Mouse (Mus musculus) liver, embryonic 14.5 days (tissue): ENCODE measurements around the gene Terb2. TPM values are rescaled to one million over a fixed set of nuclear protein-coding genes. Genes with fewer than 3 reads are reported as not detected.
"Not testable (repeated sequence)": the region's sequence is repeated elsewhere in the genome, so short reads cannot be mapped to it uniquely, and the experiment has no call there.

ENCODE experiments used
- ATAC-seq: fragments of 200-750 bp; cut with Nextera tagmentation; 2 replicates; pipeline ENCODE4 v1.8.0; 2017; ENCODE audit warnings: moderate number of reproducible peaks, mild to moderate bottlenecking, moderate library complexity; ENCODE audit not compliant: insufficient read depth
- DNase-seq, 3 experiments: peaks; one replicate each; pipeline ENCODE4 v3.0.0-alpha.2; 2012 to 2013; ENCODE audit warnings: low read depth in 3 of 3, low spot score in 3 of 3
- H3K27ac ChIP-seq: fragments of 300-500 bp; sonication (generic); 2 replicates; pipeline ENCODE4 v1.5.1; 2014; ENCODE audit warnings: moderate library complexity, mild to moderate bottlenecking, control low read depth, inconsistent platforms
- H3K27me3 ChIP-seq: fragments of 300-500 bp; sonication (generic); 2 replicates; pipeline ENCODE4 v1.6.1; 2014; ENCODE audit warnings: mild to moderate bottlenecking, low read length, moderate library complexity; ENCODE audit not compliant: control insufficient read depth, insufficient read depth
- H3K36me3 ChIP-seq: fragments of 300-500 bp; sonication (generic); replicated peaks from 2 replicates; pipeline ENCODE4 v1.6.1; 2014; ENCODE audit warnings: low read depth; ENCODE audit not compliant: control insufficient read depth, insufficient read depth
- H3K4me1 ChIP-seq, 2 experiments: fragments of 200-500 bp in 1 of 2; fragments of 300-500 bp in 1 of 2; sonication (generic) in 1 of 2; replicated peaks; 2 replicates each; pipeline ENCODE4 v1.6.1; 2012 to 2014; ENCODE audit warnings: antibody characterized with exemption in 1 of 2, inconsistent platforms in 1 of 2, low read length in 1 of 2; ENCODE audit not compliant: control insufficient read depth in 2 of 2, insufficient read depth in 2 of 2
- H3K4me2 ChIP-seq: fragments of 300-500 bp; sonication (generic); 2 replicates; pipeline ENCODE4 v1.6.1; 2014; ENCODE audit warnings: low read depth, mild to moderate bottlenecking, control low read depth, moderate library complexity
- H3K4me3 ChIP-seq, 2 experiments: fragments of 200-500 bp in 1 of 2; fragments of 300-500 bp in 1 of 2; sonication (generic) in 1 of 2; 2 replicates each; pipeline ENCODE4 v1.5.1; 2012 to 2014; ENCODE audit warnings: low read depth in 2 of 2, low read length in 2 of 2, mild to moderate bottlenecking in 2 of 2, control low read depth in 1 of 2, inconsistent platforms in 1 of 2, moderate library complexity in 1 of 2; ENCODE audit not compliant: insufficient read depth in 1 of 2
- H3K9ac ChIP-seq: fragments of 300-500 bp; sonication (generic); replicated peaks from 2 replicates; pipeline ENCODE4 v1.6.1; 2014; ENCODE audit warnings: mild to moderate bottlenecking, control low read depth, moderate library complexity
- H3K9me3 ChIP-seq: fragments of 300-500 bp; sonication (generic); 2 replicates; pipeline ENCODE4 v1.6.1; 2016; ENCODE audit warnings: low read length, mixed read lengths; ENCODE audit not compliant: control insufficient read depth
- CTCF ChIP-seq: IDR thresholded peaks from 2 replicates; pipeline ENCODE4 v1.5.1; 2016; ENCODE audit warnings: antibody characterized with exemption, low read depth, control low read depth
- EP300 ChIP-seq: IDR thresholded peaks from 2 replicates; pipeline ENCODE4 v1.6.1; 2016; ENCODE audit warnings: antibody characterized with exemption, low read depth
- WGBS: fragments of 180-500 bp; shearing (Covaris S2); extraction: QIAGEN DNeasy Blood & Tissue Kit; methylation state at CpG from one replicate; pipeline ENCODE4 v1.1.7; 2014; ENCODE audit not compliant: insufficient replicate concordance; 5-methylcytosine and 5-hydroxymethylcytosine counted together
- polyA plus RNA-seq, 2 experiments: library from polyadenylated mRNA; depleted of rRNA in 1 of 2; stranded (reverse) in 1 of 2; unstranded in 1 of 2; fragments of >200 nt; fragmentation: Nextera tagmentation in 1 of 2; extraction: Ambion mirVana in 1 of 2; gene quantifications; 2 replicates each; pipeline versions ENCODE4 v1.2.1 to v1.2.3; 2012 to 2014

Gene Terb2
- polyA plus RNA-seq, 2 experiments, result not detected

DNA sequence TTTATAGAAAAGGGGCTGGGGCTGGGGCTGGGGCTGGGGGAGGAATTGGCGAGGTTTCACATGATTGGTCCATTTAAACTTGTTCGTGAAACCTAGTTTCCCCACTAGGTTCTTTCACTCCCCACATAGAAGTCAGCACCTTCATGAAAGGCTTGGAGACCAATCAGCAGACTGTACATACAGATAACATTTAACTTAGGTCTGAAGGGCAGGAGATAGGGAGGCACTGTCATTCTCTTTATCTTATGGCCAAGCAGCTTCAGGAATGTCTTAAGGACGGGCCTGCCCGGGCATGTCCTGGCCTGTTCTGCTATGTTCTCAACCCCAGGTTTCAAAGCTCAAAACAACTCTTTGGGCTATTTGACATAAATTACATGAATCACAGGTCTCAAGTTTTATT is 31.0 kb downstream of the Terb2 start:
- not testable (repeated sequence) for H3K36me3 ChIP-seq, H3K27me3 ChIP-seq, H3K9me3 ChIP-seq, H3K9ac ChIP-seq, H3K4me2 ChIP-seq, DNase-seq, H3K4me3 ChIP-seq, H3K27ac ChIP-seq
- peaks cover 20 to 22% of the 10 kb centered on the region in 2 experiments for H3K4me1 ChIP-seq
- ATAC-seq, result peak; percentile 89
- TF ChIP-seq EP300, result peak; percentile 86
- 29% methylated on average over 4 of the region's 4 CpGs for WGBS

- no peak overlapping the region for H3K4me3 ChIP-seq
- H3K9me3 ChIP-seq, result no peaks in the 10 kb centered on the region
- no peaks in the 10 kb centered on the region for H3K27me3 ChIP-seq
- no peak overlapping the region for H3K9ac ChIP-seq
- WGBS, result 48% methylated on average over 2 of the region's 2 CpGs
- H3K36me3 ChIP-seq, result no peaks in the 10 kb centered on the region
- no peak overlapping the region for H3K27ac ChIP-seq
- H3K4me1 ChIP-seq, result peaks cover 28% of the 10 kb centered on the region in 2 experiments
- TF ChIP-seq CTCF (no peak), EP300 (no peak)
- ATAC-seq (no peak), DNase-seq (no peak)
- H3K4me2 ChIP-seq, result no peak overlapping the region
These were observed 32.2 kb downstream of the Terb2 start for GRCm38 (mm10) chr2:122218234-122218633.

- H3K4me3 ChIP-seq, result no peak overlapping the region
- H3K4me2 ChIP-seq, result no peak overlapping the region
- WGBS, result 12% methylated on average over 4 of the region's 4 CpGs
- DNase-seq, result no peak
- H3K4me1 ChIP-seq, result peaks cover 31 to 35% of the 10 kb centered on the region in 2 experiments
- no peaks in the 10 kb centered on the region for H3K9me3 ChIP-seq
- ATAC-seq, result no peak
- H3K27me3 ChIP-seq, result no peaks in the 10 kb centered on the region
- TF ChIP-seq EP300, result no peak
- TF ChIP-seq CTCF, result no peak
- H3K36me3 ChIP-seq, result no peaks in the 10 kb centered on the region
- no peak overlapping the region for H3K27ac ChIP-seq
- no peak overlapping the region for H3K9ac ChIP-seq
These were observed 35.3 kb downstream of the Terb2 start for GRCm38 (mm10) chr2:122221378-122221777.

DNA sequence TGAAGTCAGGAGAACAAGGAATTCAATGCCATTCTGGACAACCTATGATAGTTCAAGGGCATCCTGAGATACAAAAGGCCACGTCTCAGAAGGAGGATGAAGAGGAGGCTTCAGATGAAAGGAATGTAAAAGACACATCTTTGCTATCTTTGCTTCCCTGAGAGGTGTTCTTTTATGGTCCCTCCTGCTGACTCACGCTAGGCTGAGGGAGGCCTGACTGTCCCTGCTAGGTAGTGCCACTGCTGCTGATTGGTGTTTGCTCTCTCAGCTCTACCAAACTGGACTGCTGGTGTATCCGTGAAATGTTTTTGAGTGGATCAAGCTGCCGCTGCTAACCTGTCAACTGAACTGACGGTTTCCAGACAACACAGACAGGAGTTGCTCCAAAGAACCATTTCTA is 35.7 kb downstream of the Terb2 start:
- Histone ChIP-seq H3K4me3 (no peak overlapping the region), H3K36me3 (no peaks in the 10 kb centered on the region), H3K27ac (no peak overlapping the region), H3K9me3 (no peaks in the 10 kb centered on the region), H3K27me3 (no peaks in the 10 kb centered on the region), H3K4me1 (peaks cover 28 to 32% of the 10 kb centered on the region in 2 experiments), H3K9ac (no peak overlapping the region), H3K4me2 (no peak overlapping the region)
- 42% methylated on average over 5 of the region's 5 CpGs for WGBS
- no peak for TF ChIP-seq CTCF
- ATAC-seq, result peak; percentile 48; the same call in 1 of the 2 replicates
- no peak for DNase-seq

- no peak overlapping the region for H3K4me3 ChIP-seq
- H3K27ac ChIP-seq, result no peak overlapping the region
- no peak overlapping the region for H3K9ac ChIP-seq
- peaks cover 28 to 32% of the 10 kb centered on the region in 2 experiments for H3K4me1 ChIP-seq
- no peak overlapping the region for H3K4me2 ChIP-seq
- no peaks in the 10 kb centered on the region for H3K9me3 ChIP-seq
- no peaks in the 10 kb centered on the region for H3K27me3 ChIP-seq
- ATAC-seq (no peak), DNase-seq (no peak)
- no peaks in the 10 kb centered on the region for H3K36me3 ChIP-seq
- WGBS, result 46% methylated on average over 5 of the region's 5 CpGs
- no peak for TF ChIP-seq CTCF
- TF ChIP-seq EP300, result no peak
These were observed 36.2 kb downstream of the Terb2 start for GRCm38 (mm10) chr2:122222272-122222671.

- Histone ChIP-seq H3K27ac (no peak overlapping the region), H3K4me1 (peaks cover 21 to 36% of the 10 kb centered on the region in 2 experiments), H3K27me3 (no peaks in the 10 kb centered on the region), H3K4me2 (no peak overlapping the region), H3K36me3 (no peaks in the 10 kb centered on the region), H3K4me3 (no peak overlapping the region), H3K9me3 (no peaks in the 10 kb centered on the region), H3K9ac (no peak overlapping the region)
- peak; percentile 26; the same call in 1 of the 2 replicates for TF ChIP-seq EP300
- no peak for TF ChIP-seq CTCF
- DNase-seq (no peak), ATAC-seq (peak; percentile 63; the same call in 1 of the 2 replicates)
These were observed 37.6 kb downstream of the Terb2 start for GRCm38 (mm10) chr2:122223654-122224053.
